In genomic region chr6:94163325-94163995, GRCm38 (mm10) we compare ENCODE assay signal across 9 mouse cellular contexts.
DNase-seq lines count a peak whose midpoint lies in the region; ATAC-seq and TF ChIP-seq lines count a peak whose summit lies in the region.
"Had no signal": no experiment of that assay in that cellular context is flagged by ENCODE, and none has a peak within 500 bp of the region (broad histone marks: within the 10 kb centered on the region; RNA-seq: fewer than 3 reads in every experiment).

No protein-coding gene starts in this region.

- no peaks in the 10 kb centered on the region for H3K36me3 ChIP-seq in lung, embryonic 16.5 days (ENCODE audit: control insufficient read depth, insufficient read depth, low read length)
- H3K36me3 ChIP-seq in intestine, postnatal 0 days (ENCODE audit: control insufficient read depth, insufficient read depth), result no peaks in the 10 kb centered on the region
- no peaks in the 10 kb centered on the region for H3K36me3 ChIP-seq in stomach, embryonic 14.5 days (ENCODE audit: control insufficient read depth, insufficient read depth, low read length)

- H3K27me3 ChIP-seq in lung, embryonic 16.5 days (ENCODE audit: control insufficient read depth, insufficient read depth, low read depth, low read length), result no peaks in the 10 kb centered on the region
- H3K27me3 ChIP-seq in intestine, postnatal 0 days (replicated peaks; ENCODE audit: control insufficient read depth, insufficient read depth, low read length), result no peaks in the 10 kb centered on the region
- H3K27me3 ChIP-seq in stomach, embryonic 14.5 days (ENCODE audit: control insufficient read depth, insufficient read depth, low read length), result no peaks in the 10 kb centered on the region

- no peaks in the 10 kb centered on the region for H3K9me3 ChIP-seq in lung, embryonic 16.5 days (ENCODE audit: control insufficient read depth, low read length)
- H3K9me3 ChIP-seq in intestine, postnatal 0 days (ENCODE audit: control insufficient read depth), result no peaks in the 10 kb centered on the region
- no peaks in the 10 kb centered on the region for H3K9me3 ChIP-seq in stomach, embryonic 14.5 days (ENCODE audit: control insufficient read depth, low read depth, low read length)

- no peak for TF ChIP-seq CTCF in intestine, postnatal 0 days (IDR thresholded peaks at IDR 0.05; ENCODE audit: low read depth)

- H3K4me1 ChIP-seq in lung, embryonic 16.5 days (replicated peaks; ENCODE audit: control insufficient read depth, insufficient read depth, low read length), result peaks cover 49% of the 10 kb centered on the region
- peaks cover 30% of the 10 kb centered on the region for H3K4me1 ChIP-seq in intestine, postnatal 0 days (replicated peaks; ENCODE audit: control insufficient read depth, insufficient read depth, low read length)
- H3K4me1 ChIP-seq in stomach, embryonic 14.5 days (ENCODE audit: control insufficient read depth, insufficient read depth, low read length), result peaks cover 20% of the 10 kb centered on the region

- 10% methylated on average over 9 of the region's 9 CpGs for WGBS in lung, embryonic 16.5 days
- WGBS in intestine, postnatal 0 days, result 15% methylated on average over 9 of the region's 9 CpGs
- WGBS in stomach, embryonic 14.5 days, result 17% methylated on average over 9 of the region's 9 CpGs

- H3K9ac ChIP-seq in lung, embryonic 16.5 days (ENCODE audit: low read length), result peak overlapping the region; percentile 55
- no peak overlapping the region; the same call in 1 of the 2 replicates for H3K9ac ChIP-seq in intestine, postnatal 0 days (ENCODE audit: low read depth, low read length)
- no peak overlapping the region for H3K9ac ChIP-seq in stomach, embryonic 14.5 days (replicated peaks; ENCODE audit: low read depth, low read length)

- no peak for DNase-seq in frontal cortex, postnatal 25 days (ENCODE audit: low spot score in 2 of 2)
- DNase-seq in lung, postnatal 10 days, result no peak
- DNase-seq in gastrocnemius, adult 18-20 months (ENCODE audit: low spot score), result no peak
- DNase-seq: adrenal gland, adult 8-10 months had no signal

- H3K4me2 ChIP-seq in lung, embryonic 16.5 days (ENCODE audit: low read depth, low read length), result peak overlapping the region; percentile 39
- H3K4me2 ChIP-seq in intestine, postnatal 0 days (replicated peaks; ENCODE audit: low read depth), result peak overlapping the region; percentile 41
- peak overlapping the region; percentile 37 for H3K4me2 ChIP-seq in stomach, embryonic 14.5 days (replicated peaks; ENCODE audit: low read depth, low read length)

- peak overlapping the region; percentile 69 for H3K27ac ChIP-seq in lung, embryonic 16.5 days (ENCODE audit: low read length)
- H3K27ac ChIP-seq in intestine, postnatal 0 days (ENCODE audit: low read depth, low read length), result peak overlapping the region; percentile 50
- peak overlapping the region; percentile 81 for H3K27ac ChIP-seq in stomach, embryonic 14.5 days (ENCODE audit: low read length)

- peak; percentile 85 for ATAC-seq in frontal cortex, adult (ENCODE audit: low TSS enrichment)
- no peak for ATAC-seq in lung, embryonic 16.5 days (ENCODE audit: low read depth)
- ATAC-seq in intestine, postnatal 0 days, result no peak
- ATAC-seq in stomach, embryonic 14.5 days (ENCODE audit: insufficient number of reproducible peaks, insufficient read depth, low FRiP score, low read depth), result no peak
- ATAC-seq in cerebellum, adult (ENCODE audit: insufficient number of reproducible peaks, low FRiP score, low TSS enrichment), result no peak

- H3K4me3 ChIP-seq in lung, embryonic 16.5 days (ENCODE audit: low read length), result 0 out of 2 replicates have a peak overlapping the region, but pooled peaks have one; percentile 14
- H3K4me3 ChIP-seq in intestine, postnatal 0 days (ENCODE audit: low read depth, low read length), result no peak overlapping the region
- no peak overlapping the region for H3K4me3 ChIP-seq in stomach, embryonic 14.5 days (ENCODE audit: low read depth, low read length)
